Mouse (Mus musculus) cerebellum, postnatal 10 days (tissue): Measurements from ENCODE around the gene Csk.
A peak's percentile ranks its signal among the peaks of the same experiment; 100 is the strongest.

ENCODE experiments used
- DNase-seq, 2 experiments: peaks; one replicate each; pipeline ENCODE4 v3.0.0; 2021; ENCODE audit warnings: mixed read lengths in 2 of 2

The Csk gene

DNA sequence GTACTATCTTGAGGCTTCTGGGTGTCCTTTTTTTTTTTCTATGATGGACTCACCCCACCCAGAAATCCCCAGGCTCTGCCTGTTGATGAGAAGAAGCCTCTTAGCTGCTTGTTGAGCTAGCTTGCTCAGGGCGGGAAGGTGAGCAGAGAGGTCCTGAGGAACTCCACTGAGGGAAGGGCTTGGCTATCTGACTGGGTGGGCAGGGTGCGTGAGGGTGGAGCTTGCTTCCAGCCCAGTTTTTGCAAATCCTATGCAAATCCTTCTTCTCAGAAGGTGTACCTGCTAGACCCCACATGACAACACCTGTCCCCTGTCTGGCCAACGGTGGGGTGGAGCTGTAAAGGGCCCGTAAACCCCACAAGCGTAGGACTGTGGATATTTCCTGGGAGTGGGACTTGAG is at the start of gene Csk:
TSS of gene Csk (minus strand) at position 349 of the 400 bp plus-strand sequence.
- peak in 1 of 2 experiments; percentile 9 for DNase-seq

DNA sequence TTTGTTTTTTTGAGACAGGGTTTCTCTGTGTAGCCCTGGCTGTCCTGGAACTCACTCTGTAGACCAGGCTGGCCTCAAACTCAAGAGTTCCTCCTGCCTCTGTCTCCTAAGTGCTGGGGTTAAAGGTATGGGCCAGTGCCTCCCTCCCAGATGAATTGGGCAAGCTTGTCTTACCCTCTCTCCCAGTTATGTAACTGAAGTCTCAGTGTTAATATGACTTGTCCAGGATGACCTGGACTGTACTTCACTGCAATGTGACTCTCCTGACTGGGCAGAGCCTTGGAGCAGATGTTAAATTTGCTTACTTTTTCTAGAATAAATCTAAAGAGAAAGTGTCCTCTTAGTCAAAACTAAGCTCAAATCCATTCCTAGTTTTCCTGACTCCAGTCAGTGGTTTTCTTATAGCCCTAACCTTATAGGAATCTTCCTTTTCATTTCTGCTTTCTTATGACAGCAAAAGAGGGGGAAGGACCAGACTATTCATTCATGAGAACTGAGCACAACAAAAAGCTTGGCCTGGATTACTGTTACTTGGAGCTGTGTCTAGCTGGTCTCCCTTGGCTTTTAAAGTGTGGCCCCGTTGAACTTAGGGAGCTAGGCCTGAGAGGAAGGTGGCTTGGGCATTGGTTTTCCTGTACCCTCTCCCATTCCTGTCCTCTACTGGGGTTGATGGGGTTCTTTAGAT is 45.2 kb upstream of the Csk start:
- no peak for DNase-seq

DNA sequence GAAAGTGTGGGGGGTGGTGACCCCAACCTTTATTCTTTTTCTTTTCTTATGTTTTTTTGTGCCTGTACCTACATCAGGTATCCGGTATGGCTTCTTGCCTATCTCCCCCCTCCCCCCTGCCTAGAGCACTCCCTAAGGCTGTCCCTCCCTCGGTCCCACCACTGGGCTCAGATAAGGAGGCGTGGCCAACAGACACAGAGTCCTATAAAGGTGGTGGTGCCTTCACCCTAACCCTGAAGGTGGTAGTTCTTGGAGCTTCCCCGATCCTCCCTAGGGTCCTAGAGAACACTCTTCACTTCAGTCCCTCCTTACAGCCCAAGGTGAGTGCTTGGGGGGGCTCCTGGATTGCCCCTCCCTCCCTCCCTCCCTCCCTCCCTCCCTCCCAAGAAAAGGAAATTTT is 43.9 kb upstream of the Csk start:
- peak; percentile 11 to 16 for DNase-seq

DNA sequence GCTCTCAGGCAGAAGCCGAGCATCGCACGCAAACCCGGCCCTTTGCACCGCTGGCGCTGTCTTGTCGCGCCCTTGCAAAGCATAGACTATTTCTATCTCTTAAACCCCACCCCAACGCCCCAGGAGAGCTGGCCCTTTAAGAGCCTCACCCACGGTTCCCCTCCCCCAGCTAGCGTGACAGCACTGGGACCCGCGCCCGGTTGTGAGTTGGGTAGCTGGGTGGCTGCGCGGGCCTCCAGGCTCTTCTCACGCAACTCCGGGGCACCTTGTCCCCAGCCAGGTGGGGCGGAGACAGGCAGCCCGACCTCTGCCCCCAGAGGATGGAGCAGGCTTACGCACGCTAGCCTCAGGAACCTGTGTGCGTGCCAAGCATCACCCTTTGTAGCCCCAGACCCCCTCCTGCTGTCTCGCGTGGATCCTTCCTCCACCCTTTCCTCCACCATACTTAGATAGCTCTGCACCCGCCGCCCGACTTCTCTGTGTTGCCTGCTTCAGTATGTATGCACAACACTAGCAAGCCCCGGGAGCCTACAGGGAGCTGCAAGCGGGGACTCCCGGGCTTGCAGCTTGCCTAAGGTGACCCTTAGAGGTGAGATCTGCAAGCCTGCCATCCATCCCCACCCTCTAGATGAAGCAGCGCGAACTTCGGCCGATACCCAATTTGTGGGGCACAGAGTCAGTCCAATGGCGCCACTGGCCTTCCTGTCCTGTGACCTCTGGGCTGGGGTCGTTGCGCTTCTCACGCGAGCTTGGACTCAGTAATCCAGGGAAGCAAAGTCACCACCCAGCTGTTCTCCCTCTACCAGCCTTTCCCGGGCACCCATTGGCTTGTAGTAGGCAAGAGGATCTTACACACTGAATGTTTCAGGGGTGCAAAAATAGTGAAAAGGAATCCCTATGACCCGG is 43.2 kb upstream of the Csk start:
- DNase-seq, result peak; percentile 76 to 79

DNA sequence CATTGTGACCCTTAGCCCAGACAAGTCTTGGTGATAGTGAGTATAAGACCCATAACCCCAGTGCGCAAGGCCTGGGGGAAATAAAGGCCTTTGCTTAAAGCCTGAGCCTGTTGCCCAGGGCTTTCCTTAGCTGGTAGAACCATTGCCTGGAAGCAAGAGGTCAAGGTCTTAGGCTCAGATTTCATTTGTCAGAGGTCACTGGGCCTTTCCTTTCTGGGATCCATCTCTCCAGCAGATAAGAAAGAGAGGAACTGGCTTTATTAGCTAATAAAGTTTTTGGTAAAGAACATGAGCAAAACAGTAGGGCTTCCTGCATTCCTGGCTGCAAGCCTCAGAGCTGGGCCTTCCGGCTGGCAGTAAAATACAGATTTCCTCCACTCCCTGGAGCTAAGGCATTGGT is 40.7 kb upstream of the Csk start:
- no peak for DNase-seq

DNA sequence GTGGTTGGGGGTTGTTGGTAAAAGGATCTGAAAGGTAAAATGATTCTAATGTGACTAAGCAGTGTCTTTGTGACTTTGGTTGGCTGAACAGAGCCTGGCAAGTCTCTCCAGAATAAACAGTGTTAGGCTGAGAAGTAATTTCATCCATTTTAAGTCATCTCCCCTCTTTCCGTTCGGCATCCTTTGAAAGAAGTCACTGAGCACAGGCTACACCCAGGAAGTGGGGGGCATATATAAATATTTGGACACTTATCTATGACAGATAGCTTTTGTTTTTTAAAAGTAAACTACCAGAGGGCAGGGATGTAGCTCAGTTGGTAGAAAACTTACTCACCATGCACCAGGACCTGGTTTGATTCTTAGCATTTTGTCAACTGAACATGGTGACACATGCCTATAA is 35.2 kb upstream of the Csk start:
- no peak for DNase-seq

DNA sequence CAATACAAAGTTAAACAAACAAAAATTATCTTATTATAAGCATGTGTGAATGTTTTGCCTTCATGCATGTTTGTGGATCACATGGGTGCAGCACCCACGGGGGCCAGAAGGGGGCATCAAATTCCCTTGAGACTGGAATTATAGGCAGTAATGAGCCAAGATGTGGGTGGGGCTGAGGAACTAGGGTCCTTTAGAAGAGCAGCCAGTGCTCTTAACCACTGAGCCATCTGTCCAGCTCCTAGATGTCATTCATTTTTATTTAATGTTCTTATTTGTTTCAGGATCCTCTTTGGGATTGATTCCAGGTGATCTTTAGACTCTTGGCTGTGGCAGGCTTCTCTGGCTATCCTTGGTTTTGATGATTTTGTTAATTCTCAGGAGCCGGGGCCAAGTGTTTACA is 34.7 kb upstream of the Csk start:
- DNase-seq, result peak; percentile 14 to 19

DNA sequence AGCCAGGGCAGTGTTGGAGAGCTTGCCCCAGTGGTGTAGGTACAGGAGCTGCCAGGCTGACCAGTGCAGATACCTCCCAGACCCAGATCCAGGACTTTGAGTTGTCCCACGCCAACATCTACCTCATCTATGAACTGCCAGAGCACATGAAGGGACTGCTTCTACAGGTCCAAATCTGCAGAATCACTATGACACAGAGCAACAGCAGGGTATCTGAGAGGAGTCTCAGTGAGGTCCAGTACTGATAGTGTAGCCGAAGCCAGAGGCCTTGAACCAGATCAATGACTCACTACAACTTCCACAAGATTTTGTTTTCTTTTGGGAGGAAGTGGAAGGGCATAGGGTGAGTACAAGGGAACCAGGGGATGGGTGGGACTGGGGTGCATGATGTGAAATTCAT is 34.3 kb upstream of the Csk start, which contains the start of gene Cyp1a1:
TSS of gene Cyp1a1 (plus strand) at position 178 of the 400 bp plus-strand sequence.
- DNase-seq, result no peak

DNA sequence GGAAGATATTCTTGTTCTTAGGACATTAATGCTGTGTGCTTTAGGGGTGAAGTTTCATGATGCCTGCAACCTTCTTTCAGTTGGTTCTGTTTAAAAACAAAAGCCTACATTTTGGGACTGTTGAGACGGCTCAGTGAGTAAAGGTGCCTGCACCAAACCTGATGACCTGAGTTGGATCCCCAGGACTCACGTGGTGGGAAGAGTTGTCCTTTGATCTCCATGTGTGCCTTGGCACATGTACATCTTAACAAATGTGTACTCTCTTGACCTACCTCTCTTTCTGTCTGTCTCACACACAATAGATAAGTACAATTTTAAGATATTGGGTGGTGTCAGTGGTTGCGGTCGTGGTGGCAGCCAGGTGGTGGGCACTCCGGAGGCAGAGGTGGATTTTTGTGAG is 32.6 kb upstream of the Csk start:
- no peak for DNase-seq

DNA sequence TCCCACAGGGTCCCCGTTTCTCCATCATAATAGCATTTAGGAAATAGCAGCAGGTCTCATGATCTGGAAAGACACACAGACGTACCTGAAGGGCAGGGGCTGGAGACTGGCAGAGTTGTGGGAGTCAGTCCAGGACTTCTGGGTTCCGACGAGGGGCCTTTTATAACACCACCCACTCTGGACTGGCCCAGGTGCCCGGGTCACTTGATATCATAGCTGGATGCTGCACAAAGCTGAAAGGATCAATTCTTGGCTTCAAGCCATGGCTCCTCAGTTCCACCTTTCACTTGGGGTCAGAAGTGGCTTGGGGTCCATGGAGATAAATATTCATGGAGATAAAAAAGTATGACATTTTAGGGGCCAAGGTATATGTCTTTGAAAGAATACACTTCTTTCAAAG is 30.1 kb upstream of the Csk start, which contains the start of gene Cyp1a2:
TSS of gene Cyp1a2 (minus strand) at position 184 of the 400 bp plus-strand sequence.
- DNase-seq, result no peak

DNA sequence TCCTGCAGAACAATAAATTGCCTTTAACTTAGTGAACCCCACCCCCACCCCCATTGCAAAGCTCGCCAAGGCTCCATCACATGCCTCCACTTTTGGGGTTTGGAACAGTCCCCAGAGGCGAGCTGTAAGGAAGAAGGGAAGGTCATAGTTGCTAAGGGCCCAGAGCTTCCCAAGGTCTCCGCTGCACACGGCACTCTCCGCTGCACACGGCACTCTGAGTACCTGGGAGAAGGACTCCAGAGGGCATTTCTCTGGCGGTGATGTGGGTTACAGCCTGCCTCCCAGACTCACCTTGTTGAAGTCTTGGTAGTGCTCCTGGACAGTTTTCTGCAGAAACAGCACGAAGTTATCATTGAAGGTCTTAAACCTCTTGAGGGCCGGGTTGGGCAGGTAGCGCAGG is 28.0 kb upstream of the Csk start:
- DNase-seq, result no peak

DNA sequence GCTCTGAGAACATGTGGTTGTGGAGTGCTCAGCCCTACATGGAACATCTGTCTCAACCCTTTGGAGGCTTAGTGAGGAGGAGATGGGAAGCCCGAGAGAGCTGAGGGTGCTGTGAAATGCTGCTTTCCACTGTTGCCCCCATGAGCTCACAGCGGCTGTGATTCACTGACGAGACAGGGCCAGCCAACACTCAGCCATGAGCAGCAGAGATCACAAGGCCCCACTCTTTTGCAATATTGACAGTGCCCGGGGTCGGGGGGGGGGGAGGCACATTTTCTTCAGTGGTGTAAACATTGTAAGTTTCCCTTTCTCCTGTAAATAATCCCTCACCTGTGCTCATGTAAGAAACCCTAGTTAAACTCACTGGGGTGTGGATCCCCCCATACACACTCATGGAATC is 18.1 kb upstream of the Csk start:
- no peak for DNase-seq

DNA sequence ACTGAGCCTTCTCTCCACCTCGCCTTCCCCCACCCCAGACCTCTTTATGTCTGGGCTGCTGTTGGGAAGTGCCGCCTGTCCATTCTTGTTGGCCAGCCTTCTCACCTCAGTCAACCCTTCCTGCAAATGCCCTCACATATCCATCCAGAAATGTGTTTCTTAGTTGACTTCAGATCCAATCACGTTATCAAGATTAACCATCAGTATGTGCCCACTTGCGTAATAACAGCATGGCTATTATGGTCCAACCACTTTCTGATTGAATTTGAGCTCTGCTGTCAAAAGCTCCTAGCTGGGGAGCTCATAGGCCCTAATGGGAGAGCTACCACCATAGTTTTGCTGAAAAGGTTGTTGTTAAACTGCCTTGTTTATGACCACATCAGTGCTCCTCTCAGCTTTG is 17.6 kb upstream of the Csk start:
- no peak for DNase-seq

DNA sequence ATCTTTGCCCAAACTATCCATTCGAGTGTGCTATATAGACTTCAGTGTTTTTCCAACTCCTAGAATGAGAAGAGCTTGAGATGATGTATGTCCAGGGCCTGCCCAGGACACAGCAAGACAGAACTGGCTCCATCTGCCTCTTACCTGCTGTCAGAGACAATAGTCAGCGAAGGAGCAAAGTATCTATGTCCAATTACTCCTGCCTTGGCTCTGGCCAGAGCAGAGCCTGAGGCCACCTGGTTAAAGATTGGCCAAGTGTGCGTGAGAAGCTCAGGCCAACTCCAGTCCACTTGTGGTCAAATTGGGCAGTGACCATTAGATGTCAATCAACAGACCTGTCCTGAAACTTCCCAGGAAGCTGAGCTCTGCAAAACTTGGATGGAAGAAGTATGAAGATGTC is 16.1 kb upstream of the Csk start:
- DNase-seq, result no peak

DNA sequence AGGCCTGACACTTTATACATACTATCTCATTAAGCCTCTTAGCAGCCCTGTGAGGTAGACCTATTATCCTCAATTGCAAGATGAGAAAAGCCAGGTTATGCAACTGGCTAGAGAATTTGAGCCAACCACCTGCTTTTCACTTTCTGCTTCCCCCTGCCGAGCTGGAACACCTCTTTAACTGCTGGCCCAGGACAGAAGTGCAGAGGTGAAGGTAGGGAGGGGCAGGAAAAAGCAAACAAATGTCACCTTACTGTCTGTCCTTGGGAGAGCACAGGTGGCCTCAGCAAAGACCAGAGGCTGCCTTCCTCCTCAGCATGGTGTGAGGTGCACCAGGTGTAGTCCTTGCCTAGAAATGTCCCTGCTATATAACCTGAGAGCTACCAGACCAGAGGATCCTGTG is 14.8 kb upstream of the Csk start:
- DNase-seq, result no peak

DNA sequence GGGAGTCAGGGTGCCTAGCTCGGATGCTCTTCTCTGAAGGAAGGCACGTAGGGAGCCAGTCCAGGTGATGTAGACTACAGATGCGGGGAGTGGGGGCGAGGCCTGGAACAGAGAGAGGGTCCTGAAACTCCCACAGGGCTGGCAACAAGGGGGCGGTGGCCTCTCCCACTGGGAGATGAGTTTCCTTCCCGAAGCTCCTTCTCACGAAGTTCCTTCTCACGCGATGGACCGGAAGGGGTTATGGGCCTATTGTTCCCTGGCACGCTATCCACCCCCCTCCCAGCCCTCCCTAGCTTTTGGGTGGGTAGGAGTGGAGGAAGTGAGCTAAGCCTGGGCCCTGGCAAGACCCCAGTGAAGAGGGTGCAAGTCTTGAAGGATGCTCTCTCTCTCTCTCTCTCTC is 14.4 kb upstream of the Csk start:
- DNase-seq, result no peak

DNA sequence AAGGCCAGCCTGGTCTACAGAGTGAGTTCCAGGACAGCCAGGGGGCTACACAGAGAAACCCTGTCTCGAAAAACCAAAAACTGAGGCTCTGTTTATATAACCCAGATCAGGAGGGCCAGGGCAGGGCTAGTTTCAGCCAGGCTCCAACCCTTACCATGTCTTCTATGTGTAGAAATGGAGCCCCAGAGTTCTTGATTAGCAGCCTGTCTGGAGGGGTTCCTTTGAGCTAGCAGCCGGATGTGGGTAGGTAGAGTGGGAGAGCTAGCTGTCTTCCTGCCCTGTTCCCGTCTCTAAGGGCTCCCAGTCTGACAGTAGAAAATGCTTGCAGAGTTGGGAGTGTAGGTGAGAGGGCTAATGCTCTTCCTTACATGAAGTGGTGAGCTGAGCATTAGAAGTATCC is 13.7 kb upstream of the Csk start:
- no peak for DNase-seq

DNA sequence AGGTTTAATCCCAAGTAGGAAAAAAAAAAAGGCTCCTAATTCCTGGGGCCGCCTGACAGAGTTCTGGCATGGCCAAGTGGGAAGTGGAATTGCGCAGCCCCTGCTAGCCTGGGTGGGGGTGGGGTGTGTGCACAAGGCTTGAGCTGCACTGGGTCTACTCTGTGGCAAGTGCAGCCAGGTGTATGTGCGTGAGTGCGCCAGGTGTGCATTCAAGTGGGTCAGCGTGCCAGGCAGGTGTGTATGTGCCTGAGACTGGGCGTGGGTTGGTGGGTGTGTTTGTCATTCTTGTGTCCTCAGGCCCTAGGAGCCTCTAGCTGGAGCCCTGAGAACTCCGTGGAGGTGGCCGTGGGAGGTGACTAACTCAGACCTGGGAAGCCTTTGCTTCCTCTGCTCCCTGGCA is 13.1 kb upstream of the Csk start:
- DNase-seq, result no peak

DNA sequence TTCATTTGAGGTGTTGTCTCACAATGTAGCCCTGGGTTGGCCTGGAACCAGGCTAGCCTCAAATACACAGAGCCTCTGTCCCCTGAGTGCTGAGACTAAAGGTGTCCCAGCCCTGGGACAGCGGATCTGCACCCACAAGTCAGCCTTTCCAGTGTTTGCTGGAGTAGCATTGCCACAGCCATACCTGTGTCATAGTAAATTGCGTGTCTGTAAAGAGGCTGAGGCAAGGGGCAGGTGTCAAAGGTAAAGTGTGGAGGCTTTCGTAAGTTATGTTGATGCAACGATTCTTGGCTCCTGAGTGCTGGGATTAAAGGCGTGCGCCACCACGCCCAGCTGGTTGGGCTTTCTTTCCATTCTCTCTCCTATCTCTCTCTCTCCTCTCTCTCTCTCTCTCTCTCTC is 11.2 kb upstream of the Csk start:
- DNase-seq, result no peak

DNA sequence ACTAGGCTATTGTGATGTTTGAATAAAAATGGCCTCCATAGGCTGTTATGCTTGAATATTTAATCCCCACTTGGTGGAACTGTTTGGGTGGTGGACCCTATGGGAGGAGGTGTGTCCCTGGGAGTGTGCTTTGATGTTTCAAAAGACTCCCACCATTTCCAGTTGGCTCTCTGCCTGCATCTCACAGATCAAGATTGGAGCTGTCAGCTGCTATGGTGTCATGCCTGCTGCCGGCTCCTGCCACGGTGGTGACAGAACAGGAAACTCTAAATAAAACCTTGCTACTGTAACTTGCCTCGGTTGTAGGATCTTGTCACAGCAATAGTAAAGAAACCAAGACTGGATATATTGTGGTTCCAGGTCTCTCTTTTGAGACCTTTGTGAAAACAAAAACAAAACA is 8.1 kb upstream of the Csk start:
- peak; percentile 29 to 30 for DNase-seq

DNA sequence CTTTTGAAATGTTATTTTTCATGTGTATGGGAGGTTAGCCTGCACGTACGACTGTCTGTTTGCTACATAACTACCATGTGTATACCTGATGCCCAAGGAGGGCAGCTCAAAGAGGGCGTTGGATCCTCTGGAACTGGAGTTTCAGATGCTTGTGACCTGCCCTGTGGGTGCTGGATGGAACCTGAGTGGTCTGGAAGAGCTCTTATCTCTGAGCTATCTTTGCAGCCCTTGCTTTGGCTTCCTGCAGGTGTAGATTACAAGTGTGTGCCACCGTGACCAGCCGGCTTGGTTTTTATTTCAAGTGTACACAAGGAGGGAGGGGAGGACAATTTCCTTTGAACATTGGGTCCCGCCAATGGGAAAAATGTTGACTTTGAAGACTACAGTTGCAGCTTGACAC is 7.1 kb upstream of the Csk start:
- DNase-seq, result no peak

DNA sequence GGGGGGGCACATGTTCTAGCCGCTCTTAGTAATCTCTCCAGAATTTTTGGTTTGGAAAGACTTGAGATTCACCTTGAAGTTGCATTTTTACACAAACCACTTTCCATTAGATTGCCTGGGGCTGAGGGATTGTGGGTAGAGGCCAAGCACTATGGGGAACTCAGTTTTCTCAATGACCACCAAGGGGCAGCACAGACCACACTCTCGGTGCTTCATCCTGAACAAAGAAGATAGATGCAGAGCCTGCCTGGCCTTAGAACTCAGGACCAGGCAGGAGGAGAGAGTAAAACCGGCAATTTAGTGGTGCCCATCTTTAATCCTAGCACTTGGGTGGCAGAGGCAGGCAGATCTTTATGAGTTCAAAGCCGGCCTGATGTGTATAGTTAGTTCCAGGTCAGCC is 6.3 kb upstream of the Csk start:
- peak; percentile 84 for DNase-seq

DNA sequence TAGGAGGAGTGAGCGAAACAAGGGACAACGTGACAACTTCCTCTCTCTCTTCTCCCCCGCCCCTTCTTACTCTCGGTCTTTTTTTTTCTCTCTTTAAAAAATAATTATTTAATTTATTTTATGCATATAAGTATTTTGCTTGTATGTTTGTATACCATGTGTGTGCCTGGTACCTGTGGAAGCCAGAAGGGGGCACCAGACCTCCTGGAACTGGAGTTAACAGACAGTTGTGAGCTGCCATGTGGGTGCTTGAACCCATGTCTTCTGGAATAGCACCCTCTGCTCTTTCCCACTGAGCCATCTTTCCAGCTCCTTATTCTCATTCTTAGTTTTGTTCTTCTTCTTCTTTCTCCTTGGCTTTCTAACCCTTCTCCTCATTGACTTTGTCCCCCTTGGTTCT is 5.5 kb upstream of the Csk start:
- peak in 1 of 2 experiments; percentile 20 for DNase-seq

DNA sequence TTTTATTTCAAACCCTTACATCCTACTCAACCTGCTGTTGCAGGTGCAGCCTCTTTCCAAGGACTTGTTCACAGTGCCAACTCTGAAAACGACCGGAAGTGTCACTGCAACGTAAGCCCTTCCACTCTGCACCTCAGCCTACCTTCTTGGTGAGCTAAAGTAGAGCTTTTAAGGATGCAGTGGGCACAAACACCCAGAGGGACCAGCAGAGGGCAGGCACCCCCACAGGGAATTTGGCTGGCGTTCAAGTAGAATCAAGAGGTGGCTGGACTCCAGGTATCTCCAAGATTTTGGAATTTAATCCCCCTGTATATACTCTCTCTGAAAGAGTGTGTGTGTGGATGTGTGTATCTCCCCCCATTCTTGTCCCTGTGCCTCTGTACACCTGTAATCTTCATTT is 4.4 kb upstream of the Csk start:
- peak in 1 of 2 experiments; percentile 45 for DNase-seq
